Mouse (Mus musculus) kidney, postnatal 0 days (tissue): ENCODE measurements around the gene Tmem268. TPM values are rescaled to one million over a fixed set of nuclear protein-coding genes. Genes with fewer than 3 reads are reported as not detected.

Experiments
- ATAC-seq: fragments of 200-750 bp; cut with Nextera tagmentation; replicated peaks from 2 replicates; pipeline ENCODE4 v1.8.0; 2017; ENCODE audit warnings: low read depth, moderate number of reproducible peaks, moderate TSS enrichment, moderate library complexity; ENCODE audit not compliant: low FRiP score
- DNase-seq: peaks from one replicate; pipeline ENCODE4 v3.0.0-alpha.2; 2016; ENCODE audit warnings: low spot score
- H3K27ac ChIP-seq: fragments of 300-500 bp; sonication (generic); 2 replicates; pipeline ENCODE4 v1.5.1; 2014; ENCODE audit warnings: mild to moderate bottlenecking
- H3K27me3 ChIP-seq: fragments of 300-500 bp; sonication (generic); 2 replicates; pipeline ENCODE4 v1.6.1; 2014; ENCODE audit warnings: low read length, mixed read lengths; ENCODE audit not compliant: insufficient read depth
- H3K36me3 ChIP-seq: fragments of 300-500 bp; sonication (generic); 2 replicates; pipeline ENCODE4 v1.6.1; 2014; ENCODE audit warnings: low read length, mixed read lengths; ENCODE audit not compliant: insufficient read depth
- H3K4me1 ChIP-seq: fragments of 300-500 bp; sonication (generic); replicated peaks from 2 replicates; pipeline ENCODE4 v1.6.1; 2014; ENCODE audit warnings: antibody characterized with exemption, low read length, mixed read lengths; ENCODE audit not compliant: insufficient read depth
- H3K4me2 ChIP-seq: fragments of 300-500 bp; sonication (generic); 2 replicates; pipeline ENCODE4 v1.6.1; 2014; ENCODE audit warnings: mild to moderate bottlenecking, low read length, moderate library complexity, mixed read lengths
- H3K4me3 ChIP-seq: fragments of 300-500 bp; sonication (generic); replicated peaks from 2 replicates; pipeline ENCODE4 v1.5.1; 2014; ENCODE audit warnings: low read depth, low read length
- H3K9ac ChIP-seq: fragments of 300-500 bp; sonication (generic); 2 replicates; pipeline ENCODE4 v1.6.1; 2014; ENCODE audit warnings: low read depth, low read length
- H3K9me3 ChIP-seq: fragments of 300-500 bp; sonication (generic); replicated peaks from 2 replicates; pipeline ENCODE4 v1.6.1; 2016; ENCODE audit warnings: low read length, inconsistent platforms, mixed read lengths
- CTCF ChIP-seq: IDR thresholded peaks from 2 replicates; pipeline ENCODE4 v1.5.1; 2016; ENCODE audit warnings: antibody characterized with exemption, low read depth, mild to moderate bottlenecking, moderate library complexity
- whole genome bisulfite sequencing: fragments of 180-500 bp; shearing (Covaris S2); extraction: QIAGEN DNeasy Blood & Tissue Kit; methylation state at CpG from one replicate; pipeline ENCODE4 v1.1.7; 2014; 5-methylcytosine and 5-hydroxymethylcytosine counted together
- polyA plus RNA-seq: library from polyadenylated mRNA; unstranded; fragments of >200 nt; fragmentation: Nextera tagmentation; extraction: Ambion mirVana; gene quantifications from 2 replicates; pipeline ENCODE4 v1.2.1, GENCODE M21; 2015

Tmem268 gene
- polyA plus RNA-seq, 1 experiment from 2014 or later = 5.3 TPM

DNA sequence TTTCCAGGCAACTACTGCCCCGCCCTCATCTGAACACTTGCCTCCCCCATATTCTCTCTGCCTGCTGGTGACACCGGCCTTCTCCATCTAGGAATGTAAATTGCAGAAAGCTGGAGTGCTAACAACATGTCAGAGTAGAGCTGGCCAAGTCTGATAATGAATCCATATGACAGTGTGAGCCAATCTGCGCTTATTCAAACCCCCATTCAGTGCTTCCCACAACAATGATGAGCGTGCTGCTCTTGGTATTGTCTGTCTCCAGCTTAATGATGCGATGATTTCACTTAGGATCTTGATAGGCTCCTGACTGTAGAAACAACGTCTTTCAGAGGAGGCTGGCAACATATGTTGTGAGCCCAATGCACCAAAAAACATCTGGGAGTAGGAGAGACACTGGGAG lies 29.6 kb upstream of the Tmem268 start:
- Histone ChIP-seq H3K27me3 (no peaks in the 10 kb centered on the region), H3K4me3 (no peak overlapping the region), H3K9ac (no peak overlapping the region), H3K27ac (no peak overlapping the region), H3K4me2 (no peak overlapping the region), H3K9me3 (no peaks in the 10 kb centered on the region), H3K4me1 (no peaks in the 10 kb centered on the region), H3K36me3 (no peaks in the 10 kb centered on the region)
- WGBS = 51% methylated on average over 6 of the region's 6 CpGs
- peak; percentile 24 for DNase-seq
- no peak for ATAC-seq
- TF ChIP-seq CTCF = no peak

DNA sequence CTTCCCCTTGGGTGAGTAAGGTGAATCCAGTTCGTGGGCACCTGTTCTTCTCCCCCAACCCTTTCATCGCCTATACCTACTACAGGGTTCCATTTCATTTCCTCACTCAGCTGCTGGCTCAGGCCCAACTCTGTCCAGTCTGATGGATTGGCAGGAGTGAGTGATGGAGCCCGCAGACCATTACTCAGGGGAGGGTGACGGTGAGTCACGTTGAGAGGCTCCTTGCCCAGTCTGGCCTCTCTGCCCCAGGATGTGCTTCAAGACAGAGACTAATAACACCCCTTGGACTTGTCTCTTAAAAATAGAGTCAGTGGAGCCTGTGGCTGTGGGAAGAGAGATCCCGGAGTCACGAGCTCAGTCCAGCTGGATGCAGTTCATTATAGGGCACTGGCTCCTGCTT lies 28.2 kb upstream of the Tmem268 start:
- no peak for TF ChIP-seq CTCF
- H3K27ac ChIP-seq = no peak overlapping the region
- WGBS = 71% methylated on average over 7 of the region's 7 CpGs
- H3K9ac ChIP-seq = no peak overlapping the region
- H3K4me1 ChIP-seq = no peaks in the 10 kb centered on the region
- ATAC-seq = no peak
- no peak overlapping the region for H3K4me3 ChIP-seq
- no peaks in the 10 kb centered on the region for H3K27me3 ChIP-seq
- no peak for DNase-seq
- H3K36me3 ChIP-seq = no peaks in the 10 kb centered on the region
- H3K4me2 ChIP-seq = no peak overlapping the region
- H3K9me3 ChIP-seq = no peaks in the 10 kb centered on the region

DNA sequence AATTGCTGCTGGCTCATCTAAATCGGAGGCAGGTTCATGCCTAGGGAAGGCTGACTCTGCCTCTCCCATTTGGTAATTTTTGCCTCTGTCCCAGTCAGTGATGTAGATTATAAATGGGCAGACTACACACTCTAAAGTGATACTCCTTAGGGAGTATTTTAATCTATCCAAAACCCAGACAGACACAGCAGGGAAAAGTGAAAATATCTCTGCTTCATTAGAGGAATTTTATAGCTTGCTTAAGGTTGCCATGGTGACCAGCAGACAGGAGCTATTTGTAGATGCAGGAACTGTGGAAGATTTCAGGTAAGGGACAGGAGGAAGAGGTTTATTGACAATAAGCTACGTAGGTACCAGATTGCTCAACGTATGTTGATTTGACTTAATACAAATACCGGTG lies 21.0 kb upstream of the Tmem268 start:
- Histone ChIP-seq H3K4me1 (no peaks in the 10 kb centered on the region), H3K36me3 (no peaks in the 10 kb centered on the region), H3K9me3 (no peaks in the 10 kb centered on the region), H3K27me3 (no peaks in the 10 kb centered on the region), H3K9ac (no peak overlapping the region), H3K27ac (no peak overlapping the region), H3K4me3 (no peak overlapping the region), H3K4me2 (no peak overlapping the region)
- 87% methylated on average over 4 of the region's 4 CpGs for WGBS
- DNase-seq (no peak), ATAC-seq (no peak)
- no peak for TF ChIP-seq CTCF

DNA sequence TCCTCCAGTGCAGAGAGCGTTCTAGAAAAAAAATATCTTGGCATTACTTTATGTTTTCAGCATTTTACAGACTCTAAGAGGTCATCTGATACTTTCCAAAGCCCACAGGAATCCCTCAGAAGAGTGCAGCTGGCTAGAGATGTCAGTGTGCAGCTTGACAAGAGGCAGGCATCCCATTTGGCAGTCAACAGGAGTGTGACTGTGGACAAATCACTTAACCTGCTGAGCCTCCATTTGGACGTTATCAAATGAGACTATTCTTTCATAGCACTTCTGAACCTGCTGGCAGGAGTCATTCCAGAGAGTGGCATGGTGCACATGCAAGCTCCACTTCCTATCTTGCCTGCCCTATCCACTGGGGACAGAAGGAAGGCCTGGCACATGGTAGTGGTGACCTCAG lies 16.4 kb upstream of the Tmem268 start:
- peaks cover 18% of the 10 kb centered on the region for H3K4me1 ChIP-seq
- H3K27ac ChIP-seq = no peak overlapping the region
- H3K9me3 ChIP-seq = no peaks in the 10 kb centered on the region
- no peak overlapping the region for H3K4me3 ChIP-seq
- H3K36me3 ChIP-seq = no peaks in the 10 kb centered on the region
- no peak for TF ChIP-seq CTCF
- ATAC-seq (no peak), DNase-seq (no peak)
- no peak overlapping the region for H3K9ac ChIP-seq
- WGBS = 39% methylated on average over 2 of the region's 2 CpGs
- H3K4me2 ChIP-seq = no peak overlapping the region
- H3K27me3 ChIP-seq = no peaks in the 10 kb centered on the region

DNA sequence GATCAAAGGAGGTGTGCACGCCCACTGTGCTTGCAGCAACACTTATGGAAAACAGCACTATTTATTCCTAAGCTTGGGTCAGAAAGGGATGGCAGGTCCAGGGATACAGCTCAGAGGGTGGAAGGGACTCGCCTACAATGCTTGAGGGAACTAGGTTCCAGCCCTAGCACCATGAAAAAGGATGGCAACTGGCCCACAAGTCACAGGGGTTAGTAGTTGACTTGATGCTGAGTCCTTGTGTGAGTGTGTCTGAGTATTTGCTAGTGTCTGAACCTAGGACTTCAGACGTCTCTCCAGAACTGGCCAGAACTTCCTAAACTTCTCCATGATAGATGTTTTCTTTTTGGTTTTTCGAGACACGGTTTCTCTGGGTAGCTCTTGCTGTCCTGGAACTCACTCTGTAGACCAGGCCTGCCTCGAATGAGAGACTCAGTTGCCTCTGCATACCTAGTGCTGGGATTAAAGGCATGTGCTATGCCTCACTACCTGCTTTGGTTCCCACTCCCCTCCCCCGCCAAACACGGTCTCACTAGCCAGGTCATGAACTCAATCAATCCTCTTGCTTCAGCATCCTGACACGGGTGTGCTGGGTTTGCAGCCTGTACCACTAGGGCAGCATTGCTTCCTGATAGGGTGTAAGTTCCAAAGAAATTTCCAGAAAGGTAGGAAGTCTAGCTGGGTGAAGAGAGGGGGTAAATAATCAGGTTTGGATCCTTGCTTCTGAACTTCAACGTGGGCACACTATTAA lies 14.7 kb upstream of the Tmem268 start:
- peak; percentile 23; the same call in 1 of the 2 replicates for TF ChIP-seq CTCF
- Histone ChIP-seq H3K4me1 (peaks cover 21% of the 10 kb centered on the region), H3K27me3 (no peaks in the 10 kb centered on the region), H3K36me3 (peaks cover 4% of the 10 kb centered on the region), H3K9ac (no peak overlapping the region), H3K4me2 (peak overlapping the region; percentile 45), H3K27ac (peak overlapping the region; percentile 51; the same call in 1 of the 2 replicates), H3K4me3 (peak overlapping the region; percentile 75; the same call in 1 of the 2 replicates), H3K9me3 (no peaks in the 10 kb centered on the region)
- 42% methylated on average over 10 of the region's 10 CpGs for WGBS
- peak; percentile 51 for ATAC-seq
- DNase-seq = no peak

DNA sequence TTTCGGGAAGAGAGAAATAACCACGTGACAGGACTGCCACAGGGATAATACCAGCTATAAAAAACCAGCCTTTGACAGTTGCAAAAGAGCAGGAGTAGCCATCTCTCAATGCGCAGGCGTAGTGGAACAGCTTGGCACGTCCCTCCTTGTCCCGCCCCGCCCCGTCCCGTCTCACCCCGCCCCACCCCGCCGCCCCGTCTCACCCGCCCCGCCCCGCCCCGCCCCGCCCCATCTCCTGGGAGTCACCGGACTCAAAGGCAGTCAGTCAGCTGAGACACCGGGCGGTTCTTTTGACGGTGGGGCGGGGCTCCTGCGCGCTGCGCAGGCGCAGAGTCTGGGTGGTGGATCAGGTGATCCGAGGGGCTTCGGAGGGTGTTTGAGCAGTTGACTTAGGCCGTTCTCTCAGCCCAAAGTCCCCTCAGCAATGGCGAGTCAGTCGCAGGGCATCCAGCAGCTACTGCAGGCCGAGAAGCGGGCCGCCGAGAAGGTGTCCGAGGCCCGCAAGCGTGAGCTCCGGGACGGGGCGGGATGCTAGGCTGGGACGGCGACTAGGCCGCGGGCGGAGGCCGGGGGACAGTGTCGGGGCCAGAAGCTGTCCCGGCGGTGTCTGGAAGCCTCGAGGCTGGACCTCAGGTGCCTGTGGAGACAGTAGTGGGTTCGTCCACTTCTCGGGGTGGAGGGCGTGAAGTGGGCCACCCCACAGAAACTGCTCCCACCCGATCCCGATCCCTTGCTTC lies 13.9 kb upstream of the Tmem268 start, which contains the start of gene Atp6v1g1:
Gene Atp6v1g1, plus strand, starts transcription at position 279 of the 737 bp plus-strand sequence.
- H3K9me3 ChIP-seq = no peaks in the 10 kb centered on the region
- DNase-seq = peak; percentile 97
- H3K9ac ChIP-seq = peak within 1 kb of the TSS; percentile 88
- H3K27me3 ChIP-seq = no peaks in the 10 kb centered on the region
- H3K36me3 ChIP-seq = peaks cover 12% of the 10 kb centered on the region
- H3K4me1 ChIP-seq = peaks cover 21% of the 10 kb centered on the region
- H3K27ac ChIP-seq = peak within 1 kb of the TSS; percentile 89
- peak; percentile 94 for ATAC-seq
- WGBS = under 1% methylated on average over 54 of the region's 57 CpGs
- H3K4me2 ChIP-seq = peak within 1 kb of the TSS; percentile 70
- TF ChIP-seq CTCF = no peak
- peak within 1 kb of the TSS; percentile 75 for H3K4me3 ChIP-seq
